ENCODE assay signal across 23 mouse cellular contexts in the genomic region with DNA sequence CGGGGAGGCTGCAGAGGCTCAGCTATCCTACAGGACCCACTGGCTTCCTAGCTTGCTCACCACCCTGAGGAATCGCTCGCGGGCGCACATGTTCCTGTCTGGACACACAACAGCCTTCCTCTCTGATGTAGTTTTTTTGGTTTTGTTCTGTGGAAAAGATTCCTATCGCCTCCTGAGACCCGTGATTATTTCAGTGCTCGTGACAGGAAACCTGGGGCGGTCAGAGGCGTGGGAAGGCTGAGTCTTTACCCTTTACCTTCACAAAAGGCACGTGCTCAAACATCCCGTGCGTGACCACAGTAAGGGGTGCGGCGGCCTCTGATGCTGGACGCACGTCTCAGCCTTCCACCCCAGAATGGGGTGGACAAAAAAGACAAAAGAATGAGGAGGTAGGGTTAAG. TPM values are rescaled to one million over a fixed set of nuclear protein-coding genes. Genes with fewer than 3 reads are reported as not detected.
"Had no signal": no experiment of that assay in that cellular context is flagged by ENCODE, and none has a peak within 500 bp of the region (broad histone marks: within the 10 kb centered on the region; RNA-seq: fewer than 3 reads in every experiment).

No protein-coding gene starts in this region.

- H3K36me3 ChIP-seq: kidney, embryonic 15.5 days; limb, embryonic 12.5 days; limb, embryonic 15.5 days; midbrain, embryonic 13.5 days; neural tube, embryonic 12.5 days had no signal

- H3K4me2 ChIP-seq: kidney, embryonic 15.5 days; limb, embryonic 12.5 days; limb, embryonic 15.5 days; liver, embryonic 11.5 days; lung, embryonic 14.5 days; midbrain, embryonic 13.5 days; neural tube, embryonic 12.5 days had no signal

- DNase-seq: kidney, adult 8-10 months; kidney, postnatal 14 days; kidney, postnatal 4 days; left cerebral cortex, postnatal 4 days; liver, postnatal 0 days; lung, embryonic 14.5 days; retina, postnatal 1 day; thymus, postnatal 36 days had no signal

- ATAC-seq: liver, postnatal 0 days; lung, postnatal 0 days; midbrain, embryonic 13.5 days had no signal

- H3K4me3 ChIP-seq: kidney, embryonic 15.5 days; limb, embryonic 12.5 days; limb, embryonic 15.5 days; midbrain, embryonic 13.5 days; neural tube, embryonic 12.5 days had no signal

- H3K27me3 ChIP-seq: kidney, embryonic 15.5 days; limb, embryonic 12.5 days; limb, embryonic 15.5 days; midbrain, embryonic 13.5 days; neural tube, embryonic 12.5 days had no signal

- H3K9me3 ChIP-seq: kidney, embryonic 15.5 days; limb, embryonic 12.5 days; limb, embryonic 15.5 days; midbrain, embryonic 13.5 days; neural tube, embryonic 12.5 days had no signal

- H3K9ac ChIP-seq: kidney, embryonic 15.5 days; limb, embryonic 12.5 days; limb, embryonic 15.5 days; liver, embryonic 14.5 days; liver, postnatal 0 days; lung, embryonic 14.5 days; midbrain, embryonic 13.5 days; neural tube, embryonic 12.5 days had no signal

- H3K27ac ChIP-seq: kidney, embryonic 15.5 days; limb, embryonic 12.5 days; limb, embryonic 15.5 days; liver, embryonic 14.5 days; macrophage; midbrain, embryonic 13.5 days; neural tube, embryonic 12.5 days had no signal

RNA-seq across cellular contexts. Expression of a gene that starts 17.5 kb away (rescaled TPM):
- total RNA-seq: megakaryocyte, adult 5-6 weeks; neutrophil, adult 5-6 weeks had no signal
- polyA plus RNA-seq: liver, embryonic 11.5 days; liver, embryonic 14.5 days; macrophage had no signal

RNA-seq across cellular contexts. Expression of a gene that starts 22.4 kb away (rescaled TPM):
- total RNA-seq: layer of hippocampus, adult 18-20 months; layer of hippocampus, postnatal 14 days; left cerebral cortex, adult 8-10 months; left cerebral cortex, postnatal 14 days; left cerebral cortex, postnatal 4 days; megakaryocyte, adult 5-6 weeks; neutrophil, adult 5-6 weeks had no signal
- polyA plus RNA-seq: limb, embryonic 12.5 days; limb, embryonic 15.5 days; liver, embryonic 14.5 days; liver, postnatal 0 days; lung, embryonic 14.5 days; macrophage; neural tube, embryonic 12.5 days had no signal
